Mouse (Mus musculus) forebrain, embryonic 14.5 days (tissue): ENCODE results near the gene Atp5mpl. TPM values are rescaled to one million over a fixed set of nuclear protein-coding genes. Genes with fewer than 3 reads are reported as not detected.
A peak's percentile ranks its signal among the peaks of the same experiment; 100 is the strongest.

Experiments used
- ATAC-seq: fragments of 200-750 bp; cut with Nextera tagmentation; 2 replicates; pipeline ENCODE4 v1.8.0; 2017; ENCODE audit warnings: mild to moderate bottlenecking, moderate library complexity
- DNase-seq: peaks from one replicate; pipeline ENCODE4 v3.0.0-alpha.2; 2015; ENCODE audit warnings: low spot score
- H3K27ac ChIP-seq: fragments of 300-500 bp; sonication (generic); 2 replicates; pipeline ENCODE4 v1.5.1; 2014; ENCODE audit warnings: low read depth, mild to moderate bottlenecking, control low read depth, low read length, moderate library complexity
- H3K27me3 ChIP-seq: fragments of 300-500 bp; sonication (generic); replicated peaks from 2 replicates; pipeline ENCODE4 v1.6.1; 2014; ENCODE audit warnings: low read length, control low read depth, mixed read lengths; ENCODE audit not compliant: control insufficient read depth, insufficient read depth
- H3K36me3 ChIP-seq: fragments of 300-500 bp; sonication (generic); 2 replicates; pipeline ENCODE4 v1.6.1; 2014; ENCODE audit warnings: low read length, control low read depth; ENCODE audit not compliant: control insufficient read depth, insufficient read depth
- H3K4me1 ChIP-seq: fragments of 300-500 bp; sonication (generic); 2 replicates; pipeline ENCODE4 v1.6.1; 2014; ENCODE audit warnings: antibody characterized with exemption, low read length, control low read depth; ENCODE audit not compliant: control insufficient read depth, insufficient read depth
- H3K4me2 ChIP-seq: fragments of 300-500 bp; sonication (generic); 2 replicates; pipeline ENCODE4 v1.6.1; 2014; ENCODE audit warnings: mild to moderate bottlenecking, control low read depth, low read length
- H3K4me3 ChIP-seq: fragments of 300-500 bp; sonication (generic); 2 replicates; pipeline ENCODE4 v1.5.1; 2014; ENCODE audit warnings: low read depth, low read length, control low read depth
- H3K9ac ChIP-seq: fragments of 300-500 bp; sonication (generic); 2 replicates; pipeline ENCODE4 v1.6.1; 2014; ENCODE audit warnings: mild to moderate bottlenecking, low read length, control low read depth, moderate library complexity
- H3K9me3 ChIP-seq: fragments of 300-500 bp; sonication (generic); replicated peaks from 2 replicates; pipeline ENCODE4 v1.6.1; 2016; ENCODE audit warnings: low read length, control low read depth, mixed read lengths; ENCODE audit not compliant: control insufficient read depth
- WGBS: fragments of 180-500 bp; shearing (Covaris S2); extraction: QIAGEN DNeasy Blood & Tissue Kit; methylation state at CpG from one replicate; pipeline ENCODE4 v1.1.7; 2014; 5-methylcytosine and 5-hydroxymethylcytosine counted together
- polyA plus RNA-seq: library from polyadenylated mRNA; unstranded; fragments of >200 nt; fragmentation: Nextera tagmentation; extraction: Ambion mirVana; gene quantifications from 2 replicates; pipeline ENCODE4 v1.2.1, GENCODE M21; 2014

The Atp5mpl gene
- polyA plus RNA-seq, 1 experiment from 2014 or later: 784 TPM

GRCm38 (mm10) chr12:111928411-111928966 is 38.3 kb downstream of the Atp5mpl start:
- Histone ChIP-seq H3K4me3 (no peak overlapping the region), H3K27me3 (no peaks in the 10 kb centered on the region), H3K27ac (no peak overlapping the region), H3K36me3 (no peaks in the 10 kb centered on the region), H3K4me1 (0 out of 2 replicates have a peak, but pooled peaks cover 4% of the 10 kb centered on the region), H3K4me2 (no peak overlapping the region), H3K9me3 (no peaks in the 10 kb centered on the region), H3K9ac (no peak overlapping the region)
- 88% methylated on average over 18 of the region's 18 CpGs for WGBS
- DNase-seq: no peak
- ATAC-seq: no peak

- Histone ChIP-seq H3K27me3 (no peaks in the 10 kb centered on the region), H3K4me2 (no peak overlapping the region), H3K4me1 (0 out of 2 replicates have a peak, but pooled peaks cover 4% of the 10 kb centered on the region), H3K9ac (no peak overlapping the region), H3K27ac (no peak overlapping the region), H3K4me3 (no peak overlapping the region), H3K36me3 (no peaks in the 10 kb centered on the region), H3K9me3 (no peaks in the 10 kb centered on the region)
- DNase-seq (peak; percentile 70), ATAC-seq (no peak)
- WGBS: 56% methylated on average over 1 of the region's 1 CpGs
Observed at GRCm38 (mm10) chr12:111927338-111927737, 39.4 kb downstream of the Atp5mpl start.

DNA sequence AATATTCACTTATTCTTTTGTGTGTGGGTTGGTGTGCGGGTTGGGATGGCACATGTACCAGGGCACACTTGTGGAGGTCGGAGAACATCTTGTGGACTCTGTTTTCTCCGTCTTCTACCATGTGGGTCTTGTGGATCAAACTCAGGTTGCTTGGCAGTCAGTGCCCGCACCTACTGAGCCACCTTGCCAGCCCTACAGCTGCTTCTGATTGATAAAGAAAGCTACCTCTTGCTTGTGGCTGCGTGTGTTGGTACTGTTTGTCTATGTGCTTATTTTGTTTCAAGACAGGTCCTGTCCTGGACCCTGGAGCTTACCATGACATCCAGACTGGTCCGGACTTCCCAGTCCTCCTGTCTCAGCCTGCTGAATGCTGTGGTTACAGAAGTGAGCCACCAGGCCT is 43.7 kb downstream of the Atp5mpl start:
- no peak for ATAC-seq
- WGBS: 91% methylated on average over 6 of the region's 6 CpGs
- no peak overlapping the region for H3K4me3 ChIP-seq
- no peaks in the 10 kb centered on the region for H3K36me3 ChIP-seq
- DNase-seq: no peak
- no peak overlapping the region for H3K4me2 ChIP-seq
- H3K9me3 ChIP-seq: no peaks in the 10 kb centered on the region
- H3K4me1 ChIP-seq: 0 out of 2 replicates have a peak, but pooled peaks cover 4% of the 10 kb centered on the region
- H3K9ac ChIP-seq: no peak overlapping the region
- no peaks in the 10 kb centered on the region for H3K27me3 ChIP-seq
- H3K27ac ChIP-seq: no peak overlapping the region

- DNase-seq (no peak), ATAC-seq (no peak)
- no peak overlapping the region for H3K4me2 ChIP-seq
Observed at GRCm38 (mm10) chr12:111920046-111920445, 46.7 kb downstream of the Atp5mpl start.

GRCm38 (mm10) chr12:111916514-111917217 is 50.1 kb downstream of the Atp5mpl start:
- H3K27ac ChIP-seq: peak overlapping the region; percentile 21; the same call in 1 of the 2 replicates
- H3K4me1 ChIP-seq: no peaks in the 10 kb centered on the region
- ATAC-seq (no peak), DNase-seq (no peak)
- no peak overlapping the region for H3K4me2 ChIP-seq
- H3K9me3 ChIP-seq: no peaks in the 10 kb centered on the region
- H3K9ac ChIP-seq: no peak overlapping the region
- 47% methylated on average over 12 of the region's 12 CpGs for WGBS
- no peak overlapping the region for H3K4me3 ChIP-seq
- no peaks in the 10 kb centered on the region for H3K36me3 ChIP-seq
- no peaks in the 10 kb centered on the region for H3K27me3 ChIP-seq

More at GRCm38 (mm10) chr12:111920046-111920445, 46.7 kb downstream of the Atp5mpl start:
- Histone ChIP-seq H3K9ac (no peak overlapping the region), H3K4me1 (no peaks in the 10 kb centered on the region), H3K9me3 (no peaks in the 10 kb centered on the region), H3K27ac (no peak overlapping the region), H3K27me3 (no peaks in the 10 kb centered on the region), H3K4me3 (no peak overlapping the region), H3K36me3 (no peaks in the 10 kb centered on the region)
- WGBS: 60% methylated on average over 9 of the region's 9 CpGs

DNA sequence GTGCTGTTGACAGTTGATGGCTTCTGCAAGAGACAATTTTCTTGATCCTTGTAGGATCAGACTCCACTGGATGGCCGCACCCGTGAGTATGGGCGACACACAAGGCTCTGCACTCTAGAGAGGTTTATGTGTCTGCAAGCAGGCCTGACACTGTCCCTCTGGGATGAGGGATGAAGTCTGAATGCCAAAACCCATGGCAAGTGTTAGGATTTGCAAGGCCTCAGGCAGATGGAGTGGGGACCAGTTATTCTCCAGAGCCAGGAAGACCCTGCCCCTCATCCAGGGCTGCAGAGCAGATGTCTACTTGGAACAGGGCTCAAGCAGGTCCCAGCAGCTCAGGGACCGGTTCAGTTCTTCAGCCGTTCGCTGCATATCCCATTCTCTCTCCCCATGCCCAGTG is 51.0 kb downstream of the Atp5mpl start:
- Histone ChIP-seq H3K27me3 (no peaks in the 10 kb centered on the region), H3K4me1 (no peaks in the 10 kb centered on the region), H3K4me3 (no peak overlapping the region), H3K4me2 (no peak overlapping the region), H3K27ac (no peak overlapping the region), H3K9ac (no peak overlapping the region), H3K9me3 (no peaks in the 10 kb centered on the region), H3K36me3 (no peaks in the 10 kb centered on the region)
- no peak for ATAC-seq
- 85% methylated on average over 6 of the region's 6 CpGs for WGBS
- DNase-seq: no peak

- Histone ChIP-seq H3K4me1 (no peaks in the 10 kb centered on the region), H3K9me3 (no peaks in the 10 kb centered on the region), H3K9ac (no peak overlapping the region), H3K4me2 (no peak overlapping the region), H3K27ac (no peak overlapping the region), H3K36me3 (no peaks in the 10 kb centered on the region), H3K4me3 (no peak overlapping the region), H3K27me3 (peaks cover 7% of the 10 kb centered on the region; the same call in 1 of the 2 replicates)
- WGBS: 51% methylated on average over 3 of the region's 3 CpGs
- ATAC-seq (no peak), DNase-seq (no peak)
Observed at GRCm38 (mm10) chr12:111914031-111914430, 52.7 kb downstream of the Atp5mpl start.

DNA sequence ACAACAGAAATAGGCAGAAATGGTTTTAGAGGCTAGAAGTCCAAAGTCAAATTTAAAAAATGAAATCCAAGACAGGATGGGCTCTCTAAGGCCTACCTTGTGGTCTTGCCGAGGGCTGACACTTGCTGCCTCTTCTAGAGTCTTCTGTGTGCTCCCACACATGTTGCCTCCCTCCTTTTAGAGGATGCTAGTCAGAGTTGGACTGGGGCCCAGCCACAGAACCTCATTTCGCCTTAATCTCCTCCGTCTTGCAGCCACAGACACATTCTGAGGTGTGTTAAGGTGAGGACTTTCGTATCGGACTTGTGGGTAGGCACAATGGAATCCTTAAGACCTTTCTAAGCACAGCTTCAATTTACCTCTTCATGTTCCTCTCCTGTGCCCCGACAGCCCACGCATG is 54.0 kb downstream of the Atp5mpl start:
- no peak overlapping the region for H3K4me3 ChIP-seq
- peaks cover 11% of the 10 kb centered on the region for H3K27me3 ChIP-seq
- DNase-seq: no peak
- 83% methylated on average over 7 of the region's 7 CpGs for WGBS
- ATAC-seq: no peak
- H3K9ac ChIP-seq: no peak overlapping the region
- H3K27ac ChIP-seq: no peak overlapping the region
- H3K9me3 ChIP-seq: no peaks in the 10 kb centered on the region
- no peaks in the 10 kb centered on the region for H3K36me3 ChIP-seq
- H3K4me2 ChIP-seq: no peak overlapping the region
- peaks cover 3% of the 10 kb centered on the region; the same call in 1 of the 2 replicates for H3K4me1 ChIP-seq

- peaks cover 3% of the 10 kb centered on the region; the same call in 1 of the 2 replicates for H3K4me1 ChIP-seq
- ATAC-seq (no peak), DNase-seq (no peak)
- peaks cover 11% of the 10 kb centered on the region for H3K27me3 ChIP-seq
- no peaks in the 10 kb centered on the region for H3K36me3 ChIP-seq
- H3K27ac ChIP-seq: no peak overlapping the region
- H3K4me3 ChIP-seq: no peak overlapping the region
- 94% methylated on average over 2 of the region's 2 CpGs for WGBS
- no peaks in the 10 kb centered on the region for H3K9me3 ChIP-seq
- H3K9ac ChIP-seq: no peak overlapping the region
- H3K4me2 ChIP-seq: no peak overlapping the region
Observed at GRCm38 (mm10) chr12:111911796-111912195, 55.0 kb downstream of the Atp5mpl start.
